Mouse (Mus musculus): ENCODE data around the gene Llcfc1. TPM values are rescaled to one million over a fixed set of nuclear protein-coding genes. Genes with fewer than 3 reads are reported as not detected.
A peak's percentile ranks its signal among the peaks of the same experiment; 100 is the strongest.

Gene Llcfc1
- polyA plus RNA-seq, 1 experiment from 2014 or later = not detected

DNA sequence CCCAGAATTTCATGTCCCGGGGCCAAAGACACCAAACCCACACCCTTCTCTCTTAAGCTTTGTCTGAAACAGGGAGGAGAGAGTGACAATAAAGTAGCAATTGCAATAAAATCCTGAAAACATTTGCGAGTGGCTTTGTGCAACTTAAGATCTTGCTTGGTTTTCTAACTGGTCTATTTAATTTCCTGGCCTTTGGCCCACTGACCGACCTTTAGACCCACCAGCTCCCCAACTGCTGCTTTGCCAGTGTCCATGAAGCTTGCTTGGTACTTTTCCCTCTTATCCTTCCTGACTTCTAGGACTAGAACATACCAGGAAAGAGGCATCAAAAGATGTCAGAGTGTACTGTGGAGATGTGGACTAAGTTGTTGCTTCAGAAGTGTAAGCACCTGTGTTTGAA lies 1.4 kb downstream of the Llcfc1 start:
- Histone ChIP-seq H3K9ac (ENCODE audit: low read depth, low read length) (no peak overlapping the region), H3K4me3 (ENCODE audit: low read length) (no peak overlapping the region), H3K27me3 (ENCODE audit: control insufficient read depth, insufficient read depth, low read length) (no peaks in the 10 kb centered on the region), H3K4me2 (replicated peaks; ENCODE audit: low read depth, low read length) (no peak overlapping the region), H3K9me3 (ENCODE audit: control insufficient read depth, low read length) (no peaks in the 10 kb centered on the region), H3K4me1 (ENCODE audit: control insufficient read depth, insufficient read depth, low read length) (no peaks in the 10 kb centered on the region), H3K27ac (ENCODE audit: low read depth, low read length) (no peak overlapping the region), H3K36me3 (ENCODE audit: control insufficient read depth, insufficient read depth, low read length) (no peaks in the 10 kb centered on the region)
- ATAC-seq (ENCODE audit: low FRiP score, low TSS enrichment) = no peak
- 76% methylated on average over 3 of the region's 3 CpGs for WGBS

DNA sequence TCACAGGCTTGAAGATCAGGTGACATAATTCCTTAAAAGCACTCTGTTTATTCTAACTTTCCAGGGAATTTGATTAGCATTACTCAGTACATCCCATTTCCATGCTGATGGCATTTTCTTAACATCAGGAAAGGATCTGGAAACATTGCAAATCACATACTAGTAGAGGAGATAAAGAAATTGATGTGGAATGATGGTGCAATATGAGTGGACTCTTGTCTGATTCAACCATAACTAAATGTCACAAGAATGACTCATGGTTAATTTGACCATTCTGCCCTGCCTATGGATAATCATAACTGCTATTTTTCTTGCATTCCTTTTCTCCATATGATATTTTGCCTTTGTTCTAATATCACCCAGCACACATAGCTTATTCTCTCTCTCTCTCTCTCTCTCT lies 8.0 kb downstream of the Llcfc1 start:
- no peak overlapping the region for H3K27ac ChIP-seq (ENCODE audit: low read depth, low read length)
- no peaks in the 10 kb centered on the region for H3K36me3 ChIP-seq (ENCODE audit: control insufficient read depth, insufficient read depth, low read length)
- H3K9me3 ChIP-seq (ENCODE audit: control insufficient read depth, low read length) = no peaks in the 10 kb centered on the region
- H3K9ac ChIP-seq (ENCODE audit: low read depth, low read length) = no peak overlapping the region
- no peaks in the 10 kb centered on the region for H3K4me1 ChIP-seq (ENCODE audit: control insufficient read depth, insufficient read depth, low read length)
- no peak overlapping the region for H3K4me3 ChIP-seq (ENCODE audit: low read length)
- no peak for ATAC-seq (ENCODE audit: low FRiP score, low TSS enrichment)
- H3K27me3 ChIP-seq (ENCODE audit: control insufficient read depth, insufficient read depth, low read length) = no peaks in the 10 kb centered on the region
- H3K4me2 ChIP-seq (replicated peaks; ENCODE audit: low read depth, low read length) = no peak overlapping the region

DNA sequence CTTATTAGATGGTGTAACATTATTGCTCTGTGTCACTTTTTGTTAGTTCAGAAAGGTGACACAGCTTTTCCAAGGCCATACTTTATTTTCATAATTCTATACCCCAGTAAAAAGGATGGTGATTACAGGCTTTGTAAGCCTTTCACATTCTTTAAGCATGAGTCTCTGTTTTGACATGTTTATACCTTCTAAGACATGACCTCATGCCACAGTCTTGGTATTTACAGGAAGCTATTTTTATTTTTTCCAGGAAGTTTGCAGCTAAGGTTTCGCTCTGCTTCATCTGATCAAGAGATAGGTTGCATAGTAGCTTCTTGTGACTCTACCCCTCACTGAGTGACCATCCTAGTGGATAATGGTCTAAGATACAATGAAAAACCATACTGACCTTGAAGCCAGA lies 10.2 kb downstream of the Llcfc1 start:
- H3K4me1 ChIP-seq (ENCODE audit: control insufficient read depth, insufficient read depth, low read length) = no peaks in the 10 kb centered on the region
- H3K27me3 ChIP-seq (ENCODE audit: control insufficient read depth, insufficient read depth, low read length) = no peaks in the 10 kb centered on the region
- no peak overlapping the region for H3K27ac ChIP-seq (ENCODE audit: low read depth, low read length)
- no peaks in the 10 kb centered on the region for H3K36me3 ChIP-seq (ENCODE audit: control insufficient read depth, insufficient read depth, low read length)
- WGBS = 83% methylated on average over 1 of the region's 1 CpGs
- H3K4me2 ChIP-seq (replicated peaks; ENCODE audit: low read depth, low read length) = no peak overlapping the region
- H3K4me3 ChIP-seq (ENCODE audit: low read length) = no peak overlapping the region
- no peaks in the 10 kb centered on the region for H3K9me3 ChIP-seq (ENCODE audit: control insufficient read depth, low read length)
- no peak overlapping the region for H3K9ac ChIP-seq (ENCODE audit: low read depth, low read length)
- ATAC-seq (ENCODE audit: low FRiP score, low TSS enrichment) = no peak

DNA sequence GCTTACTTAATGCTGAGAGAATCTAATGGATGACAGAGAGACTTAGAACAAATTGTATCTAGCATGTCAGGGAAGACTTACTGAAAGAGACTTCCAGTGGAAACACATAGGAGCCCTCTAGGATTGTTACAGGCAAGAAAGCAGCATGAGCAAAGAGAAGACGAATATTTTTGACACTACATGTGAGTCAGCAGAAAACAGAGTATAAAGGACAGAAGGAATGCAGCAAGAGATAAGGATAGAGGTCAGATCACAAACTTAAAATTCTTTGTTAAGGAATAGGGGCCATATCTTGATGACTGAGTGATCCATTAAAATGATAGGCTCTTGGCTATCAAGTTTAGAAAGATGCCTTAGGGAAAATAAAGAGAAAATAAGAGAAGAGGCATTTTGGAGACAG lies 17.0 kb downstream of the Llcfc1 start:
- Histone ChIP-seq H3K4me3 (ENCODE audit: low read length) (no peak overlapping the region), H3K9ac (ENCODE audit: low read depth, low read length) (no peak overlapping the region), H3K4me2 (replicated peaks; ENCODE audit: low read depth, low read length) (no peak overlapping the region), H3K27ac (ENCODE audit: low read depth, low read length) (no peak overlapping the region), H3K4me1 (ENCODE audit: control insufficient read depth, insufficient read depth, low read length) (no peaks in the 10 kb centered on the region), H3K36me3 (ENCODE audit: control insufficient read depth, insufficient read depth, low read length) (no peaks in the 10 kb centered on the region), H3K27me3 (ENCODE audit: control insufficient read depth, insufficient read depth, low read length) (no peaks in the 10 kb centered on the region), H3K9me3 (ENCODE audit: control insufficient read depth, low read length) (no peaks in the 10 kb centered on the region)
- ATAC-seq (ENCODE audit: low FRiP score, low TSS enrichment) = no peak
- 80% methylated on average over 1 of the region's 1 CpGs for WGBS

DNA sequence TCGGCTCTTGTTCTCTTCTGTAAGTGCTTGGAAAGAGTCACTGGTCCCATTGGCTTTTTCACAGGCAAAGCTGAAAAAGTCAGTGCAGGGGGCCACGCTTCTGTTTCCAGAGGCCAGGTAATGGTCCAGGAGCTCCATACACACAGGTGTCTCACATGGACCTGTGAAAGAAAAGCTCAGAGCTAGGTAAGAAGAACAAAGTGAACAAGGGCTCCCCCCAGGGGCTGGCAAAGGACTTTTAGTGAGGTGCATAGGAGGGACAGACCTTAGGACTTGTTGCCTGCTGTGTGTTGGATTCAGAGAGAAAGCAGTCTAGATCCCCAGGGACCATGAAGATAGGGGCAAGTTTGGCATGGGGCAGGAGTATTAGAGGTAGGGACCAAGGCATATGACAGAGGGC lies 18.7 kb downstream of the Llcfc1 start:
- no peak overlapping the region for H3K4me3 ChIP-seq (ENCODE audit: low read length)
- no peaks in the 10 kb centered on the region for H3K27me3 ChIP-seq (ENCODE audit: control insufficient read depth, insufficient read depth, low read length)
- 81% methylated on average over 2 of the region's 2 CpGs for WGBS
- no peak overlapping the region for H3K9ac ChIP-seq (ENCODE audit: low read depth, low read length)
- 0 out of 2 replicates have a peak, but pooled peaks have one; percentile 16 for ATAC-seq (ENCODE audit: low FRiP score, low TSS enrichment)
- no peaks in the 10 kb centered on the region for H3K4me1 ChIP-seq (ENCODE audit: control insufficient read depth, insufficient read depth, low read length)
- no peaks in the 10 kb centered on the region for H3K9me3 ChIP-seq (ENCODE audit: control insufficient read depth, low read length)
- no peak overlapping the region for H3K27ac ChIP-seq (ENCODE audit: low read depth, low read length)
- no peak overlapping the region for H3K4me2 ChIP-seq (replicated peaks; ENCODE audit: low read depth, low read length)
- no peaks in the 10 kb centered on the region for H3K36me3 ChIP-seq (ENCODE audit: control insufficient read depth, insufficient read depth, low read length)

DNA sequence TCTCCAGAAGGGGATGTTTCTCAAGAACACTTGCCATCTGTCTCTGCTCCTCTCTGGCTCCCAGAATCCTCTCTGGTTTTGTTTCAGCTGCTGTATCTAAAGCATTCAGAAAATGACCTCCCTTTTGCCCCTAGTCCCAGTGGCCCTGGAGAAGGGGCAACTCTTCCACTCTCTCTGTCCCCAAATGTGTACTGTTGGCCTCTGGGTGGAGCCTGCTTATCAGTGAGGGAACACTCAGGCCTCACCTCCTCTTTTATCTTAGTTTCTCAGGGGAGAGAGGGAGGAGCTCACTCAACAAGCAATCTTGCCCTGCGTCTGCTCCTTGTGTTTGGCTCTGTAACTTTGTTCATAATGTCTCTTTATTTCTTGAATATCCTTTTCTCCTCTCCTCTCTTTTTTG lies 19.9 kb downstream of the Llcfc1 start, which contains the start of gene Kel:
TSS of gene Kel (minus strand) at position 217 of the 400 bp plus-strand sequence.
- ATAC-seq (ENCODE audit: low FRiP score, low TSS enrichment) = no peak
- H3K9me3 ChIP-seq (ENCODE audit: control insufficient read depth, low read length) = no peaks in the 10 kb centered on the region
- WGBS = 38% methylated on average over 1 of the region's 1 CpGs

DNA sequence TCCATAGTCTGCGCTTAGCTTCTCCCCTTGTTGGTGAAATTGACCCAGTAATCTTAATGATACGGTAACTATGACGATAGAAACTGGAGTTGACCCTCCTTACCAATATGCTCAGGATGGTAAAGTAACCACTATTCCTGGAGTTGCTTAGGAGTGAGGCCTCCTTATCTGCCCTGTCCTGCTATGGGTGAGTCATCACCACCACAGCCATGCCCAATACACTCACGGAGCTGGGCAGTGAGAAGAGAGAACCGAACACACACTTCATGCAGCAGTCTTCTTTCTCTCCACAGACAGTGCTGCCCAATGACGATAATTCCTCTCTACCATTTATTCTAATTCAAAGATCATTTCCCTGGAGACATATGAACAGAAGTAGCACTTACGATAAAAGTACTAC lies 22.0 kb downstream of the Llcfc1 start:
- Histone ChIP-seq H3K4me1 (ENCODE audit: control insufficient read depth, insufficient read depth, low read length) (no peaks in the 10 kb centered on the region), H3K27ac (ENCODE audit: low read depth, low read length) (no peak overlapping the region), H3K36me3 (ENCODE audit: control insufficient read depth, insufficient read depth, low read length) (no peaks in the 10 kb centered on the region), H3K27me3 (ENCODE audit: control insufficient read depth, insufficient read depth, low read length) (no peaks in the 10 kb centered on the region), H3K9ac (ENCODE audit: low read depth, low read length) (no peak overlapping the region), H3K9me3 (ENCODE audit: control insufficient read depth, low read length) (no peaks in the 10 kb centered on the region), H3K4me3 (ENCODE audit: low read length) (no peak overlapping the region), H3K4me2 (replicated peaks; ENCODE audit: low read depth, low read length) (no peak overlapping the region)
- no peak for ATAC-seq (ENCODE audit: low FRiP score, low TSS enrichment)
- 92% methylated on average over 7 of the region's 7 CpGs for WGBS

More for the DNA sequence above, 19.9 kb downstream of the Llcfc1 start, which contains the start of gene Kel:
- Histone ChIP-seq H3K27me3 (ENCODE audit: control insufficient read depth, insufficient read depth, low read length) (no peaks in the 10 kb centered on the region), H3K27ac (ENCODE audit: low read depth, low read length) (no peak within 1 kb of the TSS), H3K4me3 (ENCODE audit: low read length) (no peak within 1 kb of the TSS), H3K4me1 (ENCODE audit: control insufficient read depth, insufficient read depth, low read length) (no peaks in the 10 kb centered on the region), H3K36me3 (ENCODE audit: control insufficient read depth, insufficient read depth, low read length) (no peaks in the 10 kb centered on the region), H3K9ac (ENCODE audit: low read depth, low read length) (no peak within 1 kb of the TSS), H3K4me2 (replicated peaks; ENCODE audit: low read depth, low read length) (no peak within 1 kb of the TSS)

DNA sequence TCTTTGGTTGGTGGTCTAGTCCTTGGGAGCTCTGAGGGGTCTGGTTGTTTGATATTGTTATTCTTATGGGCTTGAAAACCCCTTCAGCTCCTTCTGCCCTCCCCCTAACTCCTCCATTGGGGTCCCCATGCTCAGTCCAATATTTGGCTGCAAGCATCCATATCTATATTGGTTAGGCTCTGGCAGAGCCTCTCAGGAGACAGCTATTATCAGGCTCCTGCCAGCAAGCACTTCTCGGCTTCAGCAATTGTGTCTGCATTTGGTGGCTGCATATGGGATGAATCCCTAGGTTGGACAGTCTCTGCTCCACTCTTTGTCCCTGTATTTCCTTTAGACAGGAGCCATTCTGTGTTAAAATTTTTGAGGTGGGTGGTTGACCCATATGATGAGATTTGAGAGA lies 26.1 kb downstream of the Llcfc1 start:
- Histone ChIP-seq H3K27me3 (ENCODE audit: control insufficient read depth, insufficient read depth, low read length) (no peaks in the 10 kb centered on the region), H3K4me1 (ENCODE audit: control insufficient read depth, insufficient read depth, low read length) (no peaks in the 10 kb centered on the region), H3K36me3 (ENCODE audit: control insufficient read depth, insufficient read depth, low read length) (no peaks in the 10 kb centered on the region), H3K4me3 (ENCODE audit: low read length) (no peak overlapping the region), H3K9ac (ENCODE audit: low read depth, low read length) (no peak overlapping the region), H3K9me3 (ENCODE audit: control insufficient read depth, low read length) (no peaks in the 10 kb centered on the region), H3K4me2 (replicated peaks; ENCODE audit: low read depth, low read length) (no peak overlapping the region), H3K27ac (ENCODE audit: low read depth, low read length) (no peak overlapping the region)
- WGBS = 89% methylated on average over 1 of the region's 1 CpGs
- no peak for ATAC-seq (ENCODE audit: low FRiP score, low TSS enrichment)

DNA sequence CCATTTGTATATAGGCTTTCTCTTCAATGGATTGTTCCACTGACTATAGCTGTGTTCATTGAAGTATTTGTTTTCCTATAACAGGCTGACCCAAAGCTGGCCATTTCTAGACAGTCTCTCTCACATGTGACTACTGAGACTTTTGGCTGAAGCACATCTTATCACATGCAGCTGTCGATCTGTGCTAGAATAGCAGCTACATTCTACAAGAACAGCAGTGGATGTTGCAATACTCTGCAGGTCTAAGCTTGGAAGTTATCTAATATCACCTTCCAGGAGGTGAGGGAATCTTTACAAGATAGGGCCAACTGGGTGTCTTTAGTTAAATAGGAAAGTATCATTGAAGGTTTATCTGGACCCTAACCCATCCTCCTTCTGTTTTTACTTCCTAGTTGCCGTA lies 37.2 kb downstream of the Llcfc1 start:
- Histone ChIP-seq H3K9ac (ENCODE audit: low read depth, low read length) (no peak overlapping the region), H3K9me3 (ENCODE audit: control insufficient read depth, low read length) (no peaks in the 10 kb centered on the region), H3K4me1 (ENCODE audit: control insufficient read depth, insufficient read depth, low read length) (no peaks in the 10 kb centered on the region), H3K4me3 (ENCODE audit: low read length) (no peak overlapping the region), H3K36me3 (ENCODE audit: control insufficient read depth, insufficient read depth, low read length) (no peaks in the 10 kb centered on the region), H3K27me3 (ENCODE audit: control insufficient read depth, insufficient read depth, low read length) (no peaks in the 10 kb centered on the region), H3K4me2 (replicated peaks; ENCODE audit: low read depth, low read length) (no peak overlapping the region), H3K27ac (ENCODE audit: low read depth, low read length) (no peak overlapping the region)
- no peak for ATAC-seq (ENCODE audit: low FRiP score, low TSS enrichment)
- WGBS = 85% methylated on average over 2 of the region's 2 CpGs
